ENCODE assay signal across 30 mouse cellular contexts in the genomic region with DNA sequence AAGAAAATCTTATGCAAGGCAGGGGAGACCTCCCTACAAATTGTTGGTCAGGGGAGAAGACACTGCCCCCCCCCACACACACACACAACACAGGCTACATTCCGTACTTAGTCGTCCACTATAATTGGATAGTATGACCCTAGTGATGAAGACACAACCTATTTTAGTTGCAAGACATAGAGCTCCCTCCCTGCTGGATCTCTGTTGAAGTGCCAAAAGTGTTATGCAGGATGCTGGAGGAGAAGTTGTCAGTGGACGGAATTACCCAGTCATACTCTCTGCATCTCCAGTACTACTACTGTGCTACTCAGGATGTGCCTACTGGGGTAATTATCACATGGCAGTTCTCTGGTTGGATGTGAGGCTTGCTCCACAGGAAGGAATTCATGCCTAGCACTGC.
"Had no signal": no experiment of that assay in that cellular context is flagged by ENCODE, and none has a peak within 500 bp of the region (broad histone marks: within the 10 kb centered on the region; RNA-seq: fewer than 3 reads in every experiment).

No protein-coding gene starts in this region.

- H3K4me3 ChIP-seq: left cerebral cortex, adult 2 months; limb, embryonic 10.5 days; limb, embryonic 12.5 days; limb, embryonic 13.5 days; limb, embryonic 15.5 days; liver, embryonic 12.5 days; liver, embryonic 13.5 days; liver, embryonic 15.5 days; lung, embryonic 15.5 days; megakaryocyte, embryonic 14.5 days; midbrain, embryonic 10.5 days; midbrain, embryonic 12.5 days; midbrain, embryonic 13.5 days; midbrain, embryonic 15.5 days; myocyte had no signal

- H3K27ac ChIP-seq: left cerebral cortex, adult 2 months; limb, embryonic 10.5 days; limb, embryonic 12.5 days; limb, embryonic 13.5 days; limb, embryonic 15.5 days; liver, embryonic 12.5 days; liver, embryonic 13.5 days; liver, embryonic 14.5 days; liver, embryonic 15.5 days; macrophage; midbrain, embryonic 10.5 days; midbrain, embryonic 12.5 days; midbrain, embryonic 13.5 days; midbrain, embryonic 15.5 days had no signal

- H3K9ac ChIP-seq: limb, embryonic 12.5 days; limb, embryonic 13.5 days; limb, embryonic 15.5 days; liver, embryonic 12.5 days; liver, embryonic 13.5 days; liver, embryonic 14.5 days; liver, embryonic 15.5 days; liver, postnatal 0 days; lung, embryonic 14.5 days; lung, embryonic 15.5 days; midbrain, embryonic 12.5 days; midbrain, embryonic 13.5 days; midbrain, embryonic 15.5 days had no signal

- H3K4me2 ChIP-seq: limb, embryonic 12.5 days; limb, embryonic 13.5 days; limb, embryonic 15.5 days; liver, embryonic 11.5 days; liver, embryonic 12.5 days; liver, embryonic 13.5 days; liver, embryonic 15.5 days; lung, embryonic 14.5 days; lung, embryonic 15.5 days; midbrain, embryonic 12.5 days; midbrain, embryonic 13.5 days; midbrain, embryonic 15.5 days had no signal

- ATAC-seq: liver, embryonic 12.5 days; liver, postnatal 0 days; lung, postnatal 0 days; midbrain, embryonic 13.5 days; midbrain, embryonic 15.5 days; midbrain, embryonic 16.5 days had no signal

- H3K9me3 ChIP-seq: limb, embryonic 10.5 days; limb, embryonic 12.5 days; limb, embryonic 13.5 days; limb, embryonic 15.5 days; liver, embryonic 12.5 days; liver, embryonic 13.5 days; liver, embryonic 15.5 days; lung, embryonic 15.5 days; megakaryocyte, embryonic 14.5 days; midbrain, embryonic 10.5 days; midbrain, embryonic 12.5 days; midbrain, embryonic 13.5 days; midbrain, embryonic 15.5 days had no signal

- H3K27me3 ChIP-seq: liver, embryonic 12.5 days; liver, embryonic 13.5 days; liver, embryonic 15.5 days; lung, embryonic 15.5 days; megakaryocyte, embryonic 14.5 days; midbrain, embryonic 12.5 days; midbrain, embryonic 13.5 days; midbrain, embryonic 15.5 days had no signal

- H3K36me3 ChIP-seq: limb, embryonic 10.5 days; limb, embryonic 12.5 days; limb, embryonic 13.5 days; limb, embryonic 15.5 days; liver, embryonic 12.5 days; liver, embryonic 13.5 days; liver, embryonic 15.5 days; lung, embryonic 15.5 days; midbrain, embryonic 12.5 days; midbrain, embryonic 13.5 days; midbrain, embryonic 15.5 days had no signal

- H3K4me1 ChIP-seq: midbrain, embryonic 10.5 days had no signal

- DNase-seq: left cerebral cortex, postnatal 4 days; liver; liver, embryonic 13.5 days; liver, postnatal 0 days; lung, adult 18-20 months; lung, adult 2 months; lung, embryonic 14.5 days; lung, postnatal 10 days; lung, postnatal 14 days; lung, postnatal 36 days; lung, postnatal 4 days had no signal
